ENCODE assay signal across 9 mouse cellular contexts in genomic region chr16:72794692-72795378, GRCm38 (mm10).
DNase-seq lines count a peak whose midpoint lies in the region; ATAC-seq lines count a peak whose summit lies in the region.
"Had no signal": no experiment of that assay in that cellular context is flagged by ENCODE, and none has a peak within 500 bp of the region (broad histone marks: within the 10 kb centered on the region; RNA-seq: fewer than 3 reads in every experiment).

No protein-coding gene starts in this region.

- peaks cover 2% of the 10 kb centered on the region for H3K4me1 ChIP-seq in midbrain, embryonic 11.5 days (ENCODE audit: control insufficient read depth, insufficient read depth, low read length)
- H3K4me1 ChIP-seq in midbrain, embryonic 10.5 days: peaks cover 16% of the 10 kb centered on the region
- peaks cover 20% of the 10 kb centered on the region for H3K4me1 ChIP-seq in hindbrain, embryonic 15.5 days (replicated peaks)
- H3K4me1 ChIP-seq in neural tube, embryonic 15.5 days: peaks cover 14% of the 10 kb centered on the region

- H3K4me2 ChIP-seq in midbrain, embryonic 11.5 days: no peak overlapping the region
- H3K4me2 ChIP-seq in hindbrain, embryonic 15.5 days: no peak overlapping the region
- H3K4me2 ChIP-seq in neural tube, embryonic 15.5 days: no peak overlapping the region

- H3K36me3 ChIP-seq in midbrain, embryonic 11.5 days (ENCODE audit: control insufficient read depth, insufficient read depth, low read length): no peaks in the 10 kb centered on the region
- 0 out of 2 replicates have a peak, but pooled peaks cover 2% of the 10 kb centered on the region for H3K36me3 ChIP-seq in midbrain, embryonic 10.5 days
- no peaks in the 10 kb centered on the region for H3K36me3 ChIP-seq in hindbrain, embryonic 15.5 days
- H3K36me3 ChIP-seq in neural tube, embryonic 15.5 days: no peaks in the 10 kb centered on the region
- H3K36me3 ChIP-seq: G1E had no signal

- DNase-seq in midbrain, embryonic 11.5 days (ENCODE audit: low spot score, missing footprints): peak; percentile 60
- no peak for DNase-seq in midbrain, embryonic 10.5 days (ENCODE audit: low spot score)
- peak; percentile 89 to 90 for DNase-seq in cerebellum, postnatal 14 days
- no peak for DNase-seq in heart, adult 11 months
- DNase-seq in thymus, postnatal 36 days: no peak
- DNase-seq: kidney, postnatal 10 days had no signal

- WGBS in midbrain, embryonic 11.5 days: 78% methylated on average over 6 of the region's 6 CpGs
- WGBS in midbrain, embryonic 10.5 days: 76% methylated on average over 6 of the region's 6 CpGs
- WGBS in hindbrain, embryonic 15.5 days: 50% methylated on average over 6 of the region's 6 CpGs
- WGBS in neural tube, embryonic 15.5 days: 43% methylated on average over 6 of the region's 6 CpGs

- no peaks in the 10 kb centered on the region for H3K9me3 ChIP-seq in midbrain, embryonic 11.5 days (ENCODE audit: control insufficient read depth, low read length)
- no peaks in the 10 kb centered on the region for H3K9me3 ChIP-seq in midbrain, embryonic 10.5 days (replicated peaks)
- H3K9me3 ChIP-seq in hindbrain, embryonic 15.5 days: no peaks in the 10 kb centered on the region
- no peaks in the 10 kb centered on the region for H3K9me3 ChIP-seq in neural tube, embryonic 15.5 days (replicated peaks)

- no peak for ATAC-seq in midbrain, embryonic 11.5 days (ENCODE audit: low FRiP score)
- ATAC-seq in hindbrain, embryonic 15.5 days (ENCODE audit: low FRiP score, low read depth): no peak
- ATAC-seq in neural tube, embryonic 15.5 days (ENCODE audit: low FRiP score): no peak

- H3K9ac ChIP-seq in midbrain, embryonic 11.5 days (ENCODE audit: low read length): no peak overlapping the region
- no peak overlapping the region for H3K9ac ChIP-seq in hindbrain, embryonic 15.5 days
- H3K9ac ChIP-seq in neural tube, embryonic 15.5 days (replicated peaks): no peak overlapping the region

- H3K27ac ChIP-seq in midbrain, embryonic 11.5 days (ENCODE audit: low read depth, low read length): no peak overlapping the region
- H3K27ac ChIP-seq in midbrain, embryonic 10.5 days (replicated peaks): no peak overlapping the region
- H3K27ac ChIP-seq in hindbrain, embryonic 15.5 days (replicated peaks): 0 out of 2 replicates have a peak overlapping the region, but pooled peaks have one; percentile 51
- H3K27ac ChIP-seq in neural tube, embryonic 15.5 days (replicated peaks): peak overlapping the region; percentile 51; the same call in 1 of the 2 replicates

- no peak overlapping the region for H3K4me3 ChIP-seq in midbrain, embryonic 11.5 days (ENCODE audit: low read depth, low read length)
- no peak overlapping the region for H3K4me3 ChIP-seq in midbrain, embryonic 10.5 days
- H3K4me3 ChIP-seq in hindbrain, embryonic 15.5 days: no peak overlapping the region
- H3K4me3 ChIP-seq in neural tube, embryonic 15.5 days (replicated peaks): no peak overlapping the region

- no peaks in the 10 kb centered on the region for H3K27me3 ChIP-seq in midbrain, embryonic 11.5 days (ENCODE audit: control insufficient read depth, insufficient read depth, low read length)
- H3K27me3 ChIP-seq in midbrain, embryonic 10.5 days (ENCODE audit: low read depth, poor library complexity, severe bottlenecking): no peaks in the 10 kb centered on the region
- H3K27me3 ChIP-seq in hindbrain, embryonic 15.5 days: no peaks in the 10 kb centered on the region
- no peaks in the 10 kb centered on the region for H3K27me3 ChIP-seq in neural tube, embryonic 15.5 days (replicated peaks)

Comparison
In these comparisons a context has a peak if more than half of its experiments do, and no peak if none do; other contexts are left out.
1. DNase-seq: peak in midbrain, embryonic 11.5 days (single experiment) and cerebellum, postnatal 14 days (2 of 2); none in midbrain, embryonic 10.5 days (single experiment), heart, adult 11 months (single experiment) and thymus, postnatal 36 days (0 of 2).
2. H3K27ac ChIP-seq: peak in hindbrain, embryonic 15.5 days (single experiment) and neural tube, embryonic 15.5 days (single experiment); none in midbrain, embryonic 11.5 days (single experiment) and midbrain, embryonic 10.5 days (single experiment).